Mouse (Mus musculus) monocyte, adult 5-6 weeks (primary cell): Measurements from ENCODE around the gene Tnfsf10. TPM values are rescaled to one million over a fixed set of nuclear protein-coding genes. Genes with fewer than 3 reads are reported as not detected.
"Not testable (repeated sequence)": the region's sequence is repeated elsewhere in the genome, so short reads cannot be mapped to it uniquely, and the experiment has no call there.

Experiments
- ATAC-seq: fragments of 153-309, 156-312 bp; replicated peaks from 2 replicates; pipeline ENCODE4 v1.8.0; 2017; ENCODE audit warnings: mild to moderate bottlenecking; ENCODE audit not compliant: low TSS enrichment, insufficient number of reproducible peaks, severe bottlenecking, poor library complexity, low FRiP score
- total RNA-seq: library from RNA; stranded (forward); fragments of 200-1000, 200-491, 200-594 nt; gene quantifications from 3 replicates; pipeline ENCODE4 v1.2.3, GENCODE M21; 2017

The Tnfsf10 gene
- 1.7 to 3.8 TPM (median 3.1 TPM) in 3 replicates for total RNA-seq

DNA sequence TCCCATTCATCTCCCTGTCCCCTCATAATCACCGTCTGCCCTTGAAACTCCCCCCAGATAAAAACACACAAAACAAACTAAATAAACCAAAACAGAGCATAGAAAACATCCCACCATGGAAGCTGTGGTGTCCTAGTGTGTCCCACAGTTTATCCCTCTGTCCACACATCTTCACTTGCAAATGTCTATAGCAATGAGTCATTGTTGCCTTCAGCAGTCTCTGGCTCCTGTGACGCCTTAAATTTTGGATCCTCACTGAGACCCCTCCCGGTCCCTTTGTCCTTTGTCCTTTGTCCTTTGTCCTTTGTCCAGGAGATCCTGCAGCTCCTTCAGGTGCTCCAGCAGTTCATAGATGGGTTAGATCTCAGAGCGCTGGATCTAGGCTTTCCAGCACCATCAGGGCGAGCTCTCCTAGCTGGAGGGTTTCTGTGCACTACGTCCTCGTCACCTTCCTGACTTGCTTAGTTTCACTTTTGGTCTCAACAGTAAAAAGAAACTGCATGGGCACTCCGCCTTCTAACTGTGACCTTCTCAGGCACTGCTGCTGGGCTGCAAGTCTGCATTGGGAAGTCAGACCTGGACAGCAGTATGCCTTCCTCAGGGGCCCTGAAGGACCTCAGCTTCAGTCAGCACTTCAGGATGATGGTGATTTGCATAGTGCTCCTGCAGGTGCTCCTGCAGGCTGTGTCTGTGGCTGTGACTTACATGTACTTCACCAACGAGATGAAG lies at the start of gene Tnfsf10:
TSS of gene Tnfsf10 (plus strand) at position 470 of the 729 bp plus-strand sequence.
- ATAC-seq: peak; percentile 91

DNA sequence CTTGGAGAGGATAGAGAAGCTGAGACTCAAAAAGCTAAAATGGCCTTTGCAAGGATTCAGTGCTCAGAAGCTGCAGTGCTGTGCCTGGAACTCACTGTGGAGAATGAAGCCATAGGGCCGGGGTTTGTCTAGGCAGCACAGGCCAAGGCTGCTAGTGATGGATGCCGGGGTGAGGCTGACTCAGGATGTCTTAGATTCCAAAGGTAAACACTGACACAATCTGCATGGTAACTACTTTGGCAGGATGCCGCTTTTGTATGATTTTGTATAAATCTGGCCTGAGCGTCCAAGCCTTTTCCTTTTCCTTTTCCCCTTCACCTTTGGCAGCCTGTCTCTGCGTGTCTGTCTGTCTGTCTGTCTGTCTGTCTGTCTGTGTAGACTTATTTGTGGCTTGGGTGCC lies 49.5 kb upstream of the Tnfsf10 start:
- ATAC-seq: no peak

- ATAC-seq: no peak
These were observed 48.9 kb upstream of the Tnfsf10 start for GRCm38 (mm10) chr3:27267887-27268286.

GRCm38 (mm10) chr3:27269151-27269550 lies 47.7 kb upstream of the Tnfsf10 start:
- ATAC-seq: no peak

- ATAC-seq: no peak
These were observed 46.5 kb upstream of the Tnfsf10 start for GRCm38 (mm10) chr3:27270160-27270962.

DNA sequence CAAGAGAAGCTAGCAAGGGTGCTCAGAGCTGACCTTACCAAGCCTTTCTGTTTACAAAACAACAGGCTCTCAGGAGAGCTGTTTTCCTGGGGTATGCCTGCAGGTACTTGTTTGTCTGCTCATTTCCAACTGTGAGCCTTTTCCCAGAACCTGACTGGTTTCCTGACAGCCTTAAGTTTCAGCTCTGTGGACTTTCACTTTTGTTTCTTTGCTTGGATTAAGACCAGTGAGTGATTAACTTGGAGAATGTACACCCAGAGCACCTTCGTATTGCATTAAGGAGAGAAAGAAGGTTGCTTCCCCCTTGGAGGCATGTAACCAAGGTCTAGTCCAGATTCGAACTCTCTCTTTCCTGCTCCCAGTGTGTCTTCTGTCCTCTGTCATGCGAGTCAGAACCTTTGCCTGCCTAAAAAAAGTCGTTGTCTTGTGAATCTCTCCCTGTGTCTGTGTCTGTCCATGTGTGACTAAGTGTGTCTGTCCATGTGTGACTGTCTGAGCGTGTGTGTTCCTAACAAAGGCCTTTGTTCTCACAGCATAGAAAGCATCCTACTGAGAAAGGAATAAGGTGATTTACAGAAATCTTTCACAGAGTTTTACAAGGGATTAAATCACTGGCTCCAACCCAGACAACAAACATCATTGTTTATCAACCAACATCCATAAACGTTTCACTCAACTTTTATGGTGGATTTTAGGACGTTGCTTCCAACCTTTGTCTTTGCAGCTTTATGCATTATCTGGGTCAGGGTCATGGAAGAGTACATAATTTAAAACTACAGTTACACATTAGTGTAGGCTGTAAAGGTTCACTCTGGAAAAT lies 43.7 kb upstream of the Tnfsf10 start:
- ATAC-seq: no peak

GRCm38 (mm10) chr3:27279286-27279925 lies 37.4 kb upstream of the Tnfsf10 start:
- not testable (repeated sequence) for ATAC-seq

DNA sequence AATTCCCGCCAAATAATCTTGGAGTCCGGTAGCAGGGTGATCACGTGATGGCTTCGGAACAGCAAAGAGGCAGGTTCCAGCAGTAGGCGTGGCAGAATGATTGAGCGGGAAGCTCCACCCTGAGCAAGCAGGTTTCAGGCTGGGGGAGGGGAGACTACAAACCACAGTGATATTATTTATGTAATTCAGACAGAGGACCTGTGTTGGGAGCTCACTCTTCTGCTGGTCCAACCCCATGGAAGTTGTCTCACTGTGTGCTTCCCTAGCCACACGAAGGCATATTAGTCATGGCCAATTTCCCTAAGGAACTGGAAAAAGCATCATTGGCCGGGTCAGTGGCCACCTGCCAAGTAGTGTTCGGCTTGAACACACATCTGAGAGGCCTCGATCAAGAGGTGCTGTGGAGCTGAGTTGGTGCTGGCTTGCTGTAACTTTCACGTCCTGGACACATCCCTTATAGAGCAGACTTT lies 36.5 kb upstream of the Tnfsf10 start:
- ATAC-seq: no peak

- ATAC-seq: no peak
These were observed 33.6 kb upstream of the Tnfsf10 start for GRCm38 (mm10) chr3:27283071-27283713.

GRCm38 (mm10) chr3:27283796-27284195 lies 33.0 kb upstream of the Tnfsf10 start:
- ATAC-seq: no peak

- ATAC-seq: no peak
These were observed 32.6 kb upstream of the Tnfsf10 start for GRCm38 (mm10) chr3:27284227-27284626.

DNA sequence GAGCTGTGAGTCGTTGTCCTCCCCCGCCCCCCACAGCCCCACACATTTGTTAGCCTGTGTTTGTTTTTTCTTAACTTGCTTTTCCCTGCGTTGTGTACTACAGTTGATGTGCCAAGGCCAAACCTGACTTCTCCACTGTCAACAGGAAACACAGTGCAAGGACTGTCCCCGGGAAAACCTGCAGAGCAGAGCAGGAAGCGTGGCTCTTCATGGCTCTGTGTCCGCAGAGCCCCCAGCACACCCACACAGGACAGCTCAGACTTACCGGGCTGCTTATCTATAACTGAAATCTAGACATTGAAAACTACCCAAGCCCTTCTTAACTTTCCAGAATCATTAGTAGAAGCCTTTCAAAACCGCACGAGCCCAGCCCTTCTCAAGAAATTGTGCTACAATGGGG lies 31.8 kb upstream of the Tnfsf10 start:
- no peak for ATAC-seq

- no peak for ATAC-seq
These were observed 28.5 kb upstream of the Tnfsf10 start for GRCm38 (mm10) chr3:27288301-27288700.

- no peak for ATAC-seq
These were observed 27.9 kb upstream of the Tnfsf10 start for GRCm38 (mm10) chr3:27288909-27289308.

GRCm38 (mm10) chr3:27290285-27290684 lies 26.5 kb upstream of the Tnfsf10 start:
- no peak for ATAC-seq

DNA sequence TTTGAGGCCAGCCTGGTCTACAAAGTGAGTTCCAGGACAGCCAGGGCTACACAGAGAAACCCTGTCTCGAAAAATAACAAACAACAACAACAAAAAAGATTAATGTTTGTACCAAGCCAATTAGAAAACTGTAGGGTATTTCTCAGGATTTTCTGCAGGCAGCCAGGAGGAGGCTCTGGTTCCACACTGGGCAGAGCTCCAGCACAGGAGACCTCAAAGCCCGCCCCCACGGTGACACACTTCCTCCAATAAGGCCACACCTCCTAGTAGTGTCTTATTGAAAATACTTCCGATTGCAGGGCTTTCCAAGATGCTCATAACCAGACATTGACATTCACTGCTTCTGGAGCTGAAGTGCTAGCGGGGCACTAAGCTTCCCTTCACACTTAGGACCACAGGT lies 25.9 kb upstream of the Tnfsf10 start:
- peak; percentile 57; the same call in 1 of the 2 replicates for ATAC-seq

- peak; percentile 52; the same call in 1 of the 2 replicates for ATAC-seq
These were observed 25.4 kb upstream of the Tnfsf10 start for GRCm38 (mm10) chr3:27291411-27291810.
